Mouse (Mus musculus) olfactory bulb, adult 2 months (tissue): ENCODE measurements around the gene Dnmt1.

Experiments
- CTCF ChIP-seq: fragments of 200-500 bp; IDR thresholded peaks from 2 replicates; pipeline ENCODE4 v1.5.1; 2012; ENCODE audit warnings: low read depth, mild to moderate bottlenecking, low read length, moderate library complexity; ENCODE audit not compliant: insufficient read depth
- POLR2A ChIP-seq: fragments of 200-500 bp; IDR thresholded peaks from 2 replicates; pipeline ENCODE4 v1.6.1; 2012; ENCODE audit warnings: mild to moderate bottlenecking, low read depth, low read length, moderate library complexity; ENCODE audit not compliant: insufficient read depth

DNA sequence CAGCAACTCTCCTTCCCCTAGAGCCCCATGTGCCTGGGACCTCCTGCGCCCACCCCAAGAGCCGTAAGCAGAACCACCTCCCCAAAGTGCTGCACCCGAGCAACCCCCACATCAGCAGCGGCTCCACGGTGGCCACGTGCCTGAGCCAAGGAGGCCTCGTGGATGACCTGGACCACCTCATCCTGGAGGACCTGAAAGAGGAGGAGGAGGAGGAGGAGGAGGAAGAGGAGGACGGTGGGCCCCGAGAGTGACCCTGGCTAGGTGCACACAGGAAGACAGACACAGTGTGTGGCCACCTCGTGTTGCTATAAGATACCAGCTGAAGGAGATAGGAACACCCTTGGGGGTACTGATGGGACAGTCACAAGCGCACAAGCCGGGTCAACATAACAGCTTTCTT is 86.2 kb downstream of the Dnmt1 start:
- TF ChIP-seq CTCF: no peak
- no peak for TF ChIP-seq POLR2A
